Mouse (Mus musculus): Measurements from ENCODE around the gene Sez6l. TPM values are rescaled to one million over a fixed set of nuclear protein-coding genes. Genes with fewer than 3 reads are reported as not detected.

Gene Sez6l
- polyA plus RNA-seq, 1 experiment, result 0.32 TPM

GRCm38 (mm10) chr5:112565083-112565482, 11.9 kb downstream of the Sez6l start:
- TF ChIP-seq CTCF (IDR thresholded peaks at IDR 0.05; ENCODE audit: borderline replicate concordance, insufficient read depth, low read length) (no peak), POLR2A (IDR thresholded peaks at IDR 0.05; ENCODE audit: low read depth, low read length) (no peak)
- no peak overlapping the region for H3K27ac ChIP-seq (ENCODE audit: insufficient read depth, low read length)
- no peaks in the 10 kb centered on the region for H3K4me1 ChIP-seq (ENCODE audit: control insufficient read depth, insufficient read depth, low read length)
- H3K4me3 ChIP-seq (ENCODE audit: insufficient read depth, low read length), result no peak overlapping the region

GRCm38 (mm10) chr5:112560869-112561499, 16.0 kb downstream of the Sez6l start:
- no peak overlapping the region for H3K27ac ChIP-seq (ENCODE audit: insufficient read depth, low read length)
- H3K4me3 ChIP-seq (ENCODE audit: insufficient read depth, low read length), result no peak overlapping the region
- no peaks in the 10 kb centered on the region for H3K4me1 ChIP-seq (ENCODE audit: control insufficient read depth, insufficient read depth, low read length)
- TF ChIP-seq POLR2A (IDR thresholded peaks at IDR 0.05; ENCODE audit: low read depth, low read length), result no peak
- no peak for TF ChIP-seq CTCF (IDR thresholded peaks at IDR 0.05; ENCODE audit: borderline replicate concordance, insufficient read depth, low read length)

- TF ChIP-seq POLR2A (IDR thresholded peaks at IDR 0.05; ENCODE audit: low read depth, low read length) (no peak), CTCF (IDR thresholded peaks at IDR 0.05; ENCODE audit: borderline replicate concordance, insufficient read depth, low read length) (no peak)
- H3K27ac ChIP-seq (ENCODE audit: insufficient read depth, low read length), result no peak overlapping the region
- no peaks in the 10 kb centered on the region for H3K4me1 ChIP-seq (ENCODE audit: control insufficient read depth, insufficient read depth, low read length)
- no peak overlapping the region for H3K4me3 ChIP-seq (ENCODE audit: insufficient read depth, low read length)
Measured at GRCm38 (mm10) chr5:112560139-112560538, 16.8 kb downstream of the Sez6l start.

GRCm38 (mm10) chr5:112557396-112557795, 19.6 kb downstream of the Sez6l start:
- TF ChIP-seq CTCF (IDR thresholded peaks at IDR 0.05; ENCODE audit: borderline replicate concordance, insufficient read depth, low read length) (no peak), POLR2A (IDR thresholded peaks at IDR 0.05; ENCODE audit: low read depth, low read length) (no peak)
- no peak overlapping the region for H3K4me3 ChIP-seq (ENCODE audit: insufficient read depth, low read length)
- no peak overlapping the region for H3K27ac ChIP-seq (ENCODE audit: insufficient read depth, low read length)
- H3K4me1 ChIP-seq (ENCODE audit: control insufficient read depth, insufficient read depth, low read length), result no peaks in the 10 kb centered on the region

GRCm38 (mm10) chr5:112556640-112557039, 20.3 kb downstream of the Sez6l start:
- TF ChIP-seq CTCF (IDR thresholded peaks at IDR 0.05; ENCODE audit: borderline replicate concordance, insufficient read depth, low read length) (no peak), POLR2A (IDR thresholded peaks at IDR 0.05; ENCODE audit: low read depth, low read length) (no peak)
- no peak overlapping the region for H3K27ac ChIP-seq (ENCODE audit: insufficient read depth, low read length)
- no peak overlapping the region for H3K4me3 ChIP-seq (ENCODE audit: insufficient read depth, low read length)
- H3K4me1 ChIP-seq (ENCODE audit: control insufficient read depth, insufficient read depth, low read length), result no peaks in the 10 kb centered on the region

GRCm38 (mm10) chr5:112554508-112554907, 22.5 kb downstream of the Sez6l start:
- no peak for TF ChIP-seq CTCF (IDR thresholded peaks at IDR 0.05; ENCODE audit: borderline replicate concordance, insufficient read depth, low read length)
- no peak for TF ChIP-seq POLR2A (IDR thresholded peaks at IDR 0.05; ENCODE audit: low read depth, low read length)
- Histone ChIP-seq H3K27ac (ENCODE audit: insufficient read depth, low read length) (no peak overlapping the region), H3K4me3 (ENCODE audit: insufficient read depth, low read length) (no peak overlapping the region), H3K4me1 (ENCODE audit: control insufficient read depth, insufficient read depth, low read length) (no peaks in the 10 kb centered on the region)

- Histone ChIP-seq H3K4me3 (ENCODE audit: insufficient read depth, low read length) (no peak overlapping the region), H3K27ac (ENCODE audit: insufficient read depth, low read length) (no peak overlapping the region), H3K4me1 (ENCODE audit: control insufficient read depth, insufficient read depth, low read length) (no peaks in the 10 kb centered on the region)
- TF ChIP-seq CTCF (IDR thresholded peaks at IDR 0.05; ENCODE audit: borderline replicate concordance, insufficient read depth, low read length) (no peak), POLR2A (IDR thresholded peaks at IDR 0.05; ENCODE audit: low read depth, low read length) (no peak)
Measured at GRCm38 (mm10) chr5:112552786-112553185, 24.2 kb downstream of the Sez6l start.

- Histone ChIP-seq H3K27ac (ENCODE audit: insufficient read depth, low read length) (no peak overlapping the region), H3K4me1 (ENCODE audit: control insufficient read depth, insufficient read depth, low read length) (no peaks in the 10 kb centered on the region)
- no peak for TF ChIP-seq POLR2A (IDR thresholded peaks at IDR 0.05; ENCODE audit: low read depth, low read length)
Measured at GRCm38 (mm10) chr5:112551975-112552728, 24.8 kb downstream of the Sez6l start.

GRCm38 (mm10) chr5:112548846-112549620, 28.0 kb downstream of the Sez6l start:
- TF ChIP-seq POLR2A (IDR thresholded peaks at IDR 0.05; ENCODE audit: low read depth, low read length), result no peak
- no peak for TF ChIP-seq CTCF (IDR thresholded peaks at IDR 0.05; ENCODE audit: borderline replicate concordance, insufficient read depth, low read length)
- no peaks in the 10 kb centered on the region for H3K4me1 ChIP-seq (ENCODE audit: control insufficient read depth, insufficient read depth, low read length)
- no peak overlapping the region for H3K27ac ChIP-seq (ENCODE audit: insufficient read depth, low read length)
- no peak overlapping the region for H3K4me3 ChIP-seq (ENCODE audit: insufficient read depth, low read length)

More at GRCm38 (mm10) chr5:112551975-112552728, 24.8 kb downstream of the Sez6l start:
- H3K4me3 ChIP-seq (ENCODE audit: insufficient read depth, low read length), result no peak overlapping the region

- TF ChIP-seq CTCF (IDR thresholded peaks at IDR 0.05; ENCODE audit: borderline replicate concordance, insufficient read depth, low read length) (no peak), POLR2A (IDR thresholded peaks at IDR 0.05; ENCODE audit: low read depth, low read length) (no peak)
- no peak overlapping the region for H3K27ac ChIP-seq (ENCODE audit: insufficient read depth, low read length)
- H3K4me1 ChIP-seq (ENCODE audit: control insufficient read depth, insufficient read depth, low read length), result no peaks in the 10 kb centered on the region
- no peak overlapping the region for H3K4me3 ChIP-seq (ENCODE audit: insufficient read depth, low read length)
Measured at GRCm38 (mm10) chr5:112546771-112547170, 30.2 kb downstream of the Sez6l start.
